Mouse (Mus musculus) erythroblast, embryonic 14.5 days (primary cell): Measurements from ENCODE around the gene Mettl1.

Experiments
- GATA1 ChIP-seq: IDR thresholded peaks from 2 replicates; pipeline ENCODE4 v1.6.1; 2012; ENCODE audit warnings: low read length, inconsistent platforms, mixed read lengths
- TAL1 ChIP-seq: IDR thresholded peaks from 3 replicates; pipeline ENCODE4 v1.6.1; 2012; ENCODE audit warnings: low read length, inconsistent platforms, mixed read lengths

DNA sequence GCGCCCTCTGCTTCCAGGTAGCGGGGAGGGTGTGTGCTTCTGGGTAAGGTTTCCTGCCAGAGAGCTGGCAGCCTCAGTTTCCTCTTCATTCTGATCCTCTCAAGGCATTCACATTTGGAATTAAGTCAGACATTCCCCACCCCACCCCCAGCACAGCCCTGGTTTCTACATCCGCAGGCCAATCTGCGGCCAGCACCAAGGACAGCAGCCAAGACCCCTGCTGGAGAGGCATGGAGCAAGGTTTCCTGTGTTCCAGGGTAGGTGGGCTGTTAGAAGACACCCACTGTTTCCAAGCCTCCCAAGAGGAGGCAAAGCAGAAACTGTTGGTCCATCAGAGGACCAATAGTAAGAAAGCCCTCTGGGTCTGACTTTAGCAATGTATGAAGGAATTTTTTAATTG, 13.4 kb downstream of the Mettl1 start:
- TF ChIP-seq GATA1 (no peak), TAL1 (no peak)
